Mouse (Mus musculus): ENCODE measurements around the gene Skp2. TPM values are rescaled to one million over a fixed set of nuclear protein-coding genes. Genes with fewer than 3 reads are reported as not detected.

Gene Skp2
- polyA plus RNA-seq, 1 experiment, result 0.91 TPM

DNA sequence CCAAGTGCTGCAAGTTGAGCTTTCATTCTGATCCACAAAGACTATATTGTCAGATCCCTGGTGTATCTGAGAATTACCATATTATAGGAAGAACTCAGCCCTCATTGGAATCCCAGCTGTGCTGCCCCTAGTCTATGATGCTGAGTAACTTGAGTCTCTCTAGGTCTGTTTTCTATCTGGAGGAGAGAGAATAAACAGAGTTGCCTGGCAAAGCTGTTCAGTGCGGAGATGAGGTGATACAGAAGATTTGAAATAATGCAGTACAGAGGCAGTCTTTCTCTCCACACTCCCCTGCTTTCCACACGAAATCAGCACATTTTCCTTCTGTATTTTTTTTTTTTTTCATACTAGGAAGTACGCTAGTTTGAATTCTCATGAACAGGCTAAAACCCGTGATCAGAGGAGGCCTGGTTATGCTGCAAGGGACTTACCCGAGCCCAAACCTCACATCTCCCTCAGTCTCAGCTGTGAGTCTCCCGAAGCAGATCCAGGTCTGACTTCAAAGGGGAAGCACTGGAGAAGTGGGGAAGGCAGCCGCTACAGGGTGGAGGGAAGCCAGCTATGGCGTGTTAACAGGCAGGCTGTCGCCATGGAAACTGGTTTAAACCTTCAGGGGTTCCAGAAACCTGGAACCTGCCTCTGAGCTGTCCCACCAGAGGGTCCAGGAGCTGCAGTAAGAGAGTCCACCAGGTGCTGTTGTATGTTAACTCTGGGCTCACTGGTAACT lies 24.3 kb downstream of the Skp2 start:
- Histone ChIP-seq H3K4me1 (ENCODE audit: control insufficient read depth, insufficient read depth, insufficient read length, low read length) (peaks cover 19% of the 10 kb centered on the region; the same call in 1 of the 2 replicates), H3K36me3 (ENCODE audit: control insufficient read depth, insufficient read depth, low read length) (peaks cover 3% of the 10 kb centered on the region), H3K27ac (ENCODE audit: insufficient read depth, low read depth, low read length) (peak overlapping the region; percentile 9; the same call in 1 of the 2 replicates), H3K27me3 (ENCODE audit: control insufficient read depth, insufficient read depth, low read length) (no peaks in the 10 kb centered on the region), H3K4me3 (ENCODE audit: low read depth, low read length) (no peak overlapping the region)
- TF ChIP-seq CTCF (IDR thresholded peaks at IDR 0.05; ENCODE audit: extremely low read depth, insufficient read length, insufficient replicate concordance, low read depth, low read length) (no peak), POLR2A (IDR thresholded peaks at IDR 0.05; ENCODE audit: low read depth, low read length) (no peak)
- WGBS, result 87% methylated on average over 9 of the region's 9 CpGs

DNA sequence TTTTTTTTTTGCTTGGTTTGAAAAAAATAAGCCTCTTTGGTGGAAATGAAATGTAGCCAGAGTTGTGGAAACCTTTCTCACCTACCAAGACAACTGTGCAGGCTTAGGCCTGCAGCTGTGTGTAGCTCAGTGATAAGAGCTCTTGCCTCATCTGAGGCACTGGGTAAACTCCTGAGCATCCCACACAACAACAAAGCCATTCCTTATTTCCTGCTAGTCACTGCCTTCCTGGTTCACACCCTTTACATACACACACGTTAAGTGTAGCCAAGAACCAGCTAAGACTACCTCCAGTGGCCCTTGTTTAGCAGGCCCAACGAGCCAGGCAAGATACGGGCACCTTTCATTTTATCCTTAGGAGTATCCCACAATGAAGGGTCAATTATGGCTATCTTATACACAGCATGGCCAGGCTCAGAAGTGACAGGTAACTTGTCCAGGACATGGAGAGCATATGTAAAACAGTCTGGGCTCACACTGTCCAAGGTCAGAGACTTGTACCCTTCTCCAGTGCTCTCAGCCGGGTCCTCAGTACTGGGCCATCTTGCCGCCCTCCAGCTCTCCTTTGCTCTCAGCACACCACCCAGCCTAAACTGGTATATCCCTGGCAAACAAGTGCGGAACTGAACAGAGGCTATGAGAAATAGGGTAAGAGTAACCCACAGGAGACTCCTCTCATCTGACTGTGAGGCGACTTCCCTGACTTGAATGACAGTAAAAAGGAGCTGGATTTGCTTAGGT lies 28.0 kb downstream of the Skp2 start:
- Histone ChIP-seq H3K36me3 (ENCODE audit: control insufficient read depth, insufficient read depth, low read length) (peaks cover 9% of the 10 kb centered on the region), H3K27me3 (ENCODE audit: control insufficient read depth, insufficient read depth, low read length) (no peaks in the 10 kb centered on the region), H3K4me1 (ENCODE audit: control insufficient read depth, insufficient read depth, insufficient read length, low read length) (0 out of 2 replicates have a peak, but pooled peaks cover 4% of the 10 kb centered on the region), H3K4me3 (ENCODE audit: low read depth, low read length) (no peak overlapping the region), H3K27ac (ENCODE audit: insufficient read depth, low read depth, low read length) (no peak overlapping the region)
- TF ChIP-seq POLR2A (IDR thresholded peaks at IDR 0.05; ENCODE audit: low read depth, low read length), result no peak
- TF ChIP-seq CTCF (IDR thresholded peaks at IDR 0.05; ENCODE audit: extremely low read depth, insufficient read length, insufficient replicate concordance, low read depth, low read length), result no peak
- WGBS, result 70% methylated on average over 7 of the region's 7 CpGs

- Histone ChIP-seq H3K36me3 (ENCODE audit: control insufficient read depth, insufficient read depth, low read length) (peaks cover 15% of the 10 kb centered on the region), H3K4me3 (ENCODE audit: low read depth, low read length) (no peak overlapping the region), H3K27ac (ENCODE audit: insufficient read depth, low read depth, low read length) (no peak overlapping the region), H3K27me3 (ENCODE audit: control insufficient read depth, insufficient read depth, low read length) (no peaks in the 10 kb centered on the region), H3K4me1 (ENCODE audit: control insufficient read depth, insufficient read depth, insufficient read length, low read length) (no peaks in the 10 kb centered on the region)
- no peak for TF ChIP-seq POLR2A (IDR thresholded peaks at IDR 0.05; ENCODE audit: low read depth, low read length)
- TF ChIP-seq CTCF (IDR thresholded peaks at IDR 0.05; ENCODE audit: extremely low read depth, insufficient read length, insufficient replicate concordance, low read depth, low read length), result no peak
- 94% methylated on average over 21 of the region's 21 CpGs for WGBS
These were observed 30.4 kb downstream of the Skp2 start for GRCm38 (mm10) chr15:9124856-9125255.

GRCm38 (mm10) chr15:9122989-9123388 lies 32.2 kb downstream of the Skp2 start:
- peaks cover 14% of the 10 kb centered on the region for H3K36me3 ChIP-seq (ENCODE audit: control insufficient read depth, insufficient read depth, low read length)
- no peaks in the 10 kb centered on the region for H3K27me3 ChIP-seq (ENCODE audit: control insufficient read depth, insufficient read depth, low read length)
- WGBS, result 87% methylated on average over 4 of the region's 4 CpGs

DNA sequence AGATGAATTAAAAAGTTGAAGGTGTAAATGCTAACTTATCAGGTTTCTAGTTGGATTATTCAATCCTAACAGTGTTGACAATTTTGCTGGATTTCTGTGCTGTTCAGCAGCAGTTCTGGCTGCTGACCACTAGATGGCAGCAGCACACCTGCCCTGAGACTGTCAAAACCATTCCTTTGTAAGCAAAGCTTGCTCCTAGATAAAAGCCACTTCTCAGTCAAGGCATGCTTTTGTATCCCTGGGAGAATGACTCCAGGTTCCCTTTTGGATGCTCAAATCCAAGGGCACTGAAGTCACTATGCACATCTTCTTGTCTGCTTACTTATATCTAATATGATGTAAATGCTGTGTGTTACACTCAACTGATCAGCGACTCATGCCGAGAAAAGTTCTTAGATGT lies 35.1 kb downstream of the Skp2 start:
- H3K27me3 ChIP-seq (ENCODE audit: control insufficient read depth, insufficient read depth, low read length), result no peaks in the 10 kb centered on the region
- H3K27ac ChIP-seq (ENCODE audit: insufficient read depth, low read depth, low read length), result no peak overlapping the region
- TF ChIP-seq POLR2A (IDR thresholded peaks at IDR 0.05; ENCODE audit: low read depth, low read length) (no peak), CTCF (IDR thresholded peaks at IDR 0.05; ENCODE audit: extremely low read depth, insufficient read length, insufficient replicate concordance, low read depth, low read length) (peak; percentile 98; the same call in 1 of the 2 replicates)
- H3K36me3 ChIP-seq (ENCODE audit: control insufficient read depth, insufficient read depth, low read length), result peaks cover 25% of the 10 kb centered on the region
- 97% methylated on average over 2 of the region's 2 CpGs for WGBS
- H3K4me1 ChIP-seq (ENCODE audit: control insufficient read depth, insufficient read depth, insufficient read length, low read length), result no peaks in the 10 kb centered on the region
- H3K4me3 ChIP-seq (ENCODE audit: low read depth, low read length), result no peak overlapping the region

More at GRCm38 (mm10) chr15:9122989-9123388, 32.2 kb downstream of the Skp2 start:
- no peak overlapping the region for H3K27ac ChIP-seq (ENCODE audit: insufficient read depth, low read depth, low read length)
- TF ChIP-seq CTCF (IDR thresholded peaks at IDR 0.05; ENCODE audit: extremely low read depth, insufficient read length, insufficient replicate concordance, low read depth, low read length) (no peak), POLR2A (IDR thresholded peaks at IDR 0.05; ENCODE audit: low read depth, low read length) (no peak)
- no peaks in the 10 kb centered on the region for H3K4me1 ChIP-seq (ENCODE audit: control insufficient read depth, insufficient read depth, insufficient read length, low read length)
- no peak overlapping the region for H3K4me3 ChIP-seq (ENCODE audit: low read depth, low read length)

- no peak overlapping the region for H3K4me3 ChIP-seq (ENCODE audit: low read depth, low read length)
- H3K27ac ChIP-seq (ENCODE audit: insufficient read depth, low read depth, low read length), result no peak overlapping the region
- 71% methylated on average over 4 of the region's 4 CpGs for WGBS
- peaks cover 25% of the 10 kb centered on the region for H3K36me3 ChIP-seq (ENCODE audit: control insufficient read depth, insufficient read depth, low read length)
- H3K4me1 ChIP-seq (ENCODE audit: control insufficient read depth, insufficient read depth, insufficient read length, low read length), result no peaks in the 10 kb centered on the region
- no peaks in the 10 kb centered on the region for H3K27me3 ChIP-seq (ENCODE audit: control insufficient read depth, insufficient read depth, low read length)
- TF ChIP-seq POLR2A (IDR thresholded peaks at IDR 0.05; ENCODE audit: low read depth, low read length), result no peak
- no peak for TF ChIP-seq CTCF (IDR thresholded peaks at IDR 0.05; ENCODE audit: extremely low read depth, insufficient read length, insufficient replicate concordance, low read depth, low read length)
These were observed 36.4 kb downstream of the Skp2 start for GRCm38 (mm10) chr15:9118852-9119251.

DNA sequence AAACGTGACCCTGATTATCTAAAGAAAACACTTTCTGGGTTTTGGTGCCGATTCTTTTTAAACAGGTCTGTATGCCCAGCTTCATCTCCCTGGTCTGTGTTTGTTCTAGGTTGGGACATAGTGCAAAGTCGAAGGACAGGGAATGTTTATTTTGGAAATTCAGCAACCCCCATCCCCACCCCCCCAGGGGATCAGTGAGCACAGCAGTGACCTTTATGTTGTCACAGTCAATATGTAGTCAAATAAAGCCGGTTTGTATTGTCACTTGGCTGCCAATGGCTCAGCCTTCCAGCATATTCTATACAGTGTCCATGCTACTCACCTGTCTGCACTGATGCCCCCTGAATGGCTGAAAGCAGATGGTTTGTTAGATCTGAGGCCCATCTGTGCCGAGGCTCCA lies 40.6 kb downstream of the Skp2 start:
- Histone ChIP-seq H3K4me3 (ENCODE audit: low read depth, low read length) (no peak overlapping the region), H3K36me3 (ENCODE audit: control insufficient read depth, insufficient read depth, low read length) (peaks cover 23% of the 10 kb centered on the region), H3K4me1 (ENCODE audit: control insufficient read depth, insufficient read depth, insufficient read length, low read length) (no peaks in the 10 kb centered on the region), H3K27me3 (ENCODE audit: control insufficient read depth, insufficient read depth, low read length) (no peaks in the 10 kb centered on the region), H3K27ac (ENCODE audit: insufficient read depth, low read depth, low read length) (no peak overlapping the region)
- 28% methylated on average over 5 of the region's 5 CpGs for WGBS
- no peak for TF ChIP-seq POLR2A (IDR thresholded peaks at IDR 0.05; ENCODE audit: low read depth, low read length)
